Mouse (Mus musculus): ENCODE measurements around the gene Gm11007.
"Not testable (repeated sequence)": the region's sequence is repeated elsewhere in the genome, so short reads cannot be mapped to it uniquely, and the experiment has no call there.

The Gm11007 gene

GRCm38 (mm10) chr2:175643678-175644077 is at the start of gene Gm11007:
TSS of gene Gm11007 (plus strand) at chr2:175643978.
- DNase-seq: not testable (repeated sequence)

Data from lung, postnatal 36 days (tissue).